Mouse (Mus musculus) cerebellum, adult 8-10 months (tissue): ENCODE results near the gene Dynll1.
A peak's percentile ranks its signal among the peaks of the same experiment; 100 is the strongest.
"Not testable (repeated sequence)": the region's sequence is repeated elsewhere in the genome, so short reads cannot be mapped to it uniquely, and the experiment has no call there.

ENCODE experiments used
- DNase-seq: peaks from one replicate; pipeline ENCODE4 v3.0.0; 2022

Gene Dynll1

DNA sequence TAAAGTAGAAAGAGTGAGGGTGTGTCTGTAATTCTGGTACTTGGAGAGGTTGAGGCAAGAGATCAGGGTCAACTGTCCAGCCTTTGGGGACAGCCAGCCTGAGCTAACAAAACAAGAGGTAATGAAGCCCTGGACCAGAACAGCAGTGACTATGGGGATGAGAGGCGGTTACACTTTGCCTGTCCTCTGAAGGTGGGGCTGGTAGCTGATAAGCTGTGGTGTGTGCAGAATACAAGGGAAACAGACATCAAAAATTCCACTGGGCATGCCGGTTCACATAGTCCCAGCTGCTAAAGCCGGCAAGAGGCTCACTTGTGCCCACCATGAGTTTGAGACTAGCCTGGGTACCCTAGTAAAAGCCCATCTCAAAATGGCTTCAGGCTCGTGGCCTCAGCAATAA is 11.6 kb upstream of the Dynll1 start:
- no peak for DNase-seq

DNA sequence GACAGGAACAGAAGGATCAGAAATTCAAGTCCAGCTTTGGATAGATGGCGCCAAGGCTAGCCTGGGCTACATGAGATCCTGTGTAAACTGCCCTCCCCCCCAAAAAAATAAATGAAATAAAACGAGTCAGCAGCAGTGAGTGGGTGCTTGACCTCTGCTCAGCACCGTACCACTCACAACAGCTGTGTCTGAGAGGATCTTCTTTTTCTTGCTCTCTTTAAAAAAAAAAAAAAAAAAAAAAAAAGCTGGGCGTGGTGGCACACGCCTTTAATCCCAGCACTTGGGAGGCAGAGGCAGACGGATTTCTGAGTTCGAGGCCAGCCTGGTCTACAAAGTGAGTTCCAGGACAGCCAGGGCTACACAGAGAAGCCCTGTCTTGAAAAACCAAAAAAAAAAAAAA is 1.4 kb upstream of the Dynll1 start:
- DNase-seq = not testable (repeated sequence)

DNA sequence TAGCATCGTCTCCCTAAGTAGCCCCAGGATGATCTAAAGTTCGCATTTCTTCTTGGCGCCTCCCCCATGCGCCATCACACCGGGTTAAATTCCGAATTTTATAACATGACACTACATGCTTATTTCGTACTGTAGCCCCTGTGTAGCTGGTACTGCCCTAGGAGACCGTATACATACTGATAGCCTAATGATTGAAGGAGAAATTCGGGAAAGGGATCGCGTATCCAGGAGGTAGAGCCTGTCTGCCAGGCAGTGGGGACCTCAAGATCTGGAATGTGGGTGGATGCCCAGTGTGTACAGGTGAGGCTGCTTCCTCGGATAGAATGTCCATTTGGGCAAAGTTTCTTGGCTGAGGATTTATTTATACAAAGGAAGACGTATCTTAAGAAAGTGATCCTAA is 816 bp upstream of the Dynll1 start:
- no peak for DNase-seq

DNA sequence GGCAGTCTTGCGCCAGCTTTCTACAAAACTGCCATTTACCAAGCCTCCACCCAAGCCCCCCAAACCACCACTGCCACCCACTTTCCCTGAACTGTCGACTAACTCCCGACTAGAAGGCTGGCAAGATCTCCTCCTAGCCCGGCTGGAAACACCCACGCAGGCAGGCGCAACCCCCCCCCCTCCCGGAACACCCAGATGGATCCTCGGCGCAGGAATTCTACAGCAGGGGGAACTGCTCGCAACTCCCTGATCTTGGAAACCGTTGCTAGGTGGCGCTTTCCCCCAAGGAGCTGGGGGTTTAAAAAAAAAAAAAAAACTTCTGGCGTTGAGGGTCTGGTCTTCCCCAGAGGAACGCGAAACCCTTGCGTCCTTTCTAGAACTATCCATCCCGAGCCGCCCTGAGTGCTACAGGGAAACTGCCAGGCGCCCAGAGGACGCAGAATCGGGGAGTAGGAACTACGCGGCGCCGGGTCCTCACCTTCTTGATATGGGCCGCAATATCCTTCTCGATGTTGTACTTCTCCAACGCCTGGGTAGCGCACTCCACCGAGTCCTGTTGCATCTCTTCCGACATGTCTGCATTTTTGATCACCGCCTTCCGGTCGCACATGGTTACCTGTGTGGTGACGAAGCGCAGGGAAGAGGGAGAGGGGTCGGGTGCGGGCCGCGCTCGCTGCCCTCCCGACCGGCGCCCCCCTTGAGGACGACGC is 609 bp downstream of the Dynll1 start:
- DNase-seq = peak; percentile 62

DNA sequence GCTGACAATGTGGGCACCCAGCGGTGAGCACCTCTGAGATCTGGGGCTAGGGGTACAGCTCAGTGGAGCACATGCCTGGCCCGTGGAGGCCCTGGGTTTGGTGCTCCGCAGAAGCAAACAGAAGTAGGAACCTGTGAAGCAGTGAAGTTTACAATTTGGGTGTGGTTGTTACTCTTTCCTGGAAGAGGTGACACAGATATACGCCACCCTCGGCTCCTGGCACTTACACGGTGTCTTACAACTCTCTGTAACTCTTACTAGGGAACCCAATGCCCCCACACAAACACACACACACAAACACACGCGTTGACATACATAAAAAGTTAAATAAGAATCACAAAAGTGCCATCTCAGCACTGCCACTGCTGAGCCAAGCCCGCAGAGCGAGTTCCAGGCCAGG is 4.5 kb downstream of the Dynll1 start:
- no peak for DNase-seq

DNA sequence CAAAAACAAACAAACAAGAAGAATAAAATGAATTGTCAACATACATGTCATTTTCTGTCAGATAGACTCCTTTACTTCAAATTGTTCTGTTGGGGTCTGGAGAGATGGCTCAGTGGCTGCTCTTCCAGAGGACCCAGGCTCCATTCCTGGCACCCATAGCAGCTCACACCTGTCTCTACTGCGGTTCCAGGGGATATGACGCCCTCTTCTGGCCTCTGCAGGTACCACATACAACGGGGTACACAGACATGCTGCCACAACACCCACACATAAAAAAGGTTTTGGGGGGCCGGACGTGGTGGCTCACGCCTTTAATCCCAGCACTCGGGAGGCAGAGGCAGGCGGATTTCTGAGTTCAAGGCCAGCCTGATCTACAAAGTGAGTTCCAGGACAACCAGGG is 6.6 kb downstream of the Dynll1 start:
- DNase-seq = no peak

DNA sequence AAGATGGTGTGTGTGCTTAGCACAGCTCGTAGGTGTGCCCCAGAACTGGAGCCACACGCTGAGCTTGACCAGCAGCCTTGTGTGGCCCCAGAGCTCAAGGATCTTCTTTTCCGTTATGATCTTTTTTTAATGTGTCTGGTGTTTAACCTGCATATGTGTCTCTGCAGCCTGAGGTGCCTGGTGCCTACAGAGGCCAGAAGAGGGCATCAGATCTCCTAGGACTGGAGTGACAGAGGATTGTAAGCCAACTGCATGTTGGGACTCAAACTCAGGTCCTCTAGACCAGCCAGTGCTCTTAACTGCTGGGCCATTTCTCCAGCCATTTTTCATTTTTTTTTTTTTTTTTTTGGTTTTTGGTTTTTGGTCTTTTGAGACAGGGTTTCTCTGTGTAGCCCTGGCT is 16.1 kb downstream of the Dynll1 start:
- no peak for DNase-seq

DNA sequence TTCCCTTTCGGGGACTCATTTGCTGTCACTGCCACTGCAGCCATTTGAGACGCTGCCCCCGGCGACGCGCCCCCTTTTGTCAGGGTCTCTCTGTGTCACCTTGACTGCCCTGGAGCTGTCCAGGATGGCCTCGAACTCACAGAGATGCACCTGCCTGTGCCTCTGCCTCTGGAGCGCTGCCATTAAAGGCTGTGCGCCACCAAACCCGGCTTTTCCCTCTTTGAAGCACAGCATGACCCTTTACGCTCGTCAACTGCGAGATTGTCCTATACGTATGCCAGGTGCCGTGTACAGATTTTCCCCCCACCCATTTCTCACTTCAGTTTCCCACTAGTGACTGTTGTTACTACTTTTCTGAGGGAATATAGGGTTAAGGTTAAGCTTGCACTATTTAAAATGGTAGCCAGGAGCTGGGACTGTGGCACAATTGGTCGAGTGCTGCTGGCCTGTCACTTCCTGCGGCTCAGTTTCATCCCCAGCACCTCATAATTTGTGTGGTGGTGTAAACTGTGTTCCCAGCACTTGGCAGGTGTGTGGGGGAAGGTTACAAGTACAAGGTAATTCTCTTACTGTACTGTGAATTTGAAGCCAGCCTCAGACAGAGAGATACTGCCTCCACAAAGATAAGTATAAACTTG is 20.6 kb downstream of the Dynll1 start:
- DNase-seq = peak; percentile 43

DNA sequence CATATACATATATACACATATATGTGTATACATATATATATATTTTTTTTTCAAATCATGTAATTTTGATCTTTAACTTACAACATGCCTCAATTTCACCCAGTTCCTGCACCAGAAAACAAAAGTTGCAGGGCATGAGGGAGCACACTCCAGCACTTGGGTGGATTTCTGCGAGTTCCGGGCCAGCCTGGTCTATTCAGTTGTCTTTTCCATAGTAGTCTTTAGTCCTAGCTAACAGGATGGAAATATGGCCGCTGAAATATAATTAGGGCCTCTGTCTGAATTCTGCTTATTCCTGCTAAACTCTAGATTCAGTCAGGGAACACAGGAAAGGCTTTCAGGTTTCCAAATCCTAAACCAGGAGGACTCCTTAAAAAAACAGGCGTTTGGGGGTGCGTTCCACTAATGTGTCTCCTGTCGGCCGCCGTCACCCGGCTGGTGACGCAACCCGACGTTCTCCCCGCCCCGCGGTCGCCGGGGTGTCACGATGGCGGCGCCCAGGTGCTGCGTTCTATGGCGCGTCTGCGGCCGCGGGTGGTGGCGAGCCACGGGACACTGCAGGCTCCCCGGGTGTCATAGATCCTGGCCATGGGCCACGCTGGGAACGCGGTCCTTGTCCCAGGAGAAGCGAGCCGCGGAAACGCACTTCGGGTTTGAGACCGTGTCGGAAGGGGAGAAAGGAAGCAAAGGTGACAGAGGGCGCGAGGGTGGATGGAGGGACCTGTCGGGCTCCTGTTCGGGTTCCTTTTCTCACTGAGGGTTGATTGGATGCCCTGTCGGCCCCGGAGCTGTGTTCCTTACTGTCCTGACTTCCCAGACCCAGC is 21.4 kb downstream of the Dynll1 start, which contains the start of gene Coq5:
TSS of gene Coq5 (plus strand) at position 441 of the 824 bp plus-strand sequence.
- DNase-seq = peak; percentile 90

DNA sequence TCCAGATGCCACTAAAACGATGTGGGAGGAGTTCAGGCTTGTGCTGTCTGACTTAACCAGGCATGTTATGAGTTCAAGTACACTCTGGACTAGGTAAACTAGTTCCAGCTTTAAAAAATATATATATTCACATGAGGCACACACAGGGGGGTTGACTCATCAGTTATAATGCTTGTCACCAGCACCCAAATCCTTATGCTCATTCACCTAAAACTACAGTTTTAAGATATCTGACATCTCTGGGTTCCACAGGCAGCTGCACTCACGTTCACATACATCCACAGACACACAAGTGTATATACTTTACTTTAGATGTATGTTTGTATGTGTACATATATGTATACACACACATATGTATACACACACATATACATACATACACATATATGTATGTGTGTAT is 22.0 kb downstream of the Dynll1 start:
- DNase-seq = no peak

DNA sequence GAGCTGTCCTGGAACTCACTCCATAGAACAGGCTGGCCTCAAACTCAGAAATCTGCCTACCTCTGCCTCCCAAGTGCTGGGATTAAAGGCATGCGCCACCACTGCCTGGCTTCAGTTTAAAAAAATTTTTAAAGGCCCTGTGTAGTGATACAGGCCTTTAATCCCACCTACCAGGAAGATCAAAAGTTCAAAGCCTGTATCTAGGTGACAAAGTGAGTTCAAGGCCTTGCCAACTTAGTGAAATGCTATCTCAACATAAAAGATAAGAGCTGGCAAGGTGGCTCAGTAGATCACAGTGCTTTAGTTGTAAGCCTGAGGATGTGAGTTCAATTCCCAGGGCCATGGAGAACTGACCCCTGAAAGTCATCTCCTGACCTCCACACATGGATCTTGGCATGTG is 22.7 kb downstream of the Dynll1 start:
- DNase-seq = no peak

DNA sequence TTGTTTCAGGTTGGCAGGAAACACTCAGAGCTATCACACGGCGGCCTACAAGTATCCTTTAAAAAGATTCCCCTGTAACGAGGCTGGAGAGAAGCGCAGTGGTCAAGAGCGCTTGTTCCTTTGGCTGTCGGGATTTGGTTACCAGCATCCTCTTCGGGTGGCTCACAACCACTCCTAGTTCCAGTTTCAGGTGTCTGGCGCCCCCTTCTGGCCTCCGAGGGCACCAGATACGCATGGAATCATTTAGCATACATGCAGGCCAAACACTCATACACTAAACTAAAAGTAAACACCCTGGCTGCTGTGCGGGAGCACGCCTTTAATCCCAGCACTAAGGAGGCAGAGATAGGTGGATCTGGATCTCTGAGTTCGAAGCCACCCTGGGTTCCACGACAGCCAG is 24.8 kb downstream of the Dynll1 start:
- DNase-seq = no peak

DNA sequence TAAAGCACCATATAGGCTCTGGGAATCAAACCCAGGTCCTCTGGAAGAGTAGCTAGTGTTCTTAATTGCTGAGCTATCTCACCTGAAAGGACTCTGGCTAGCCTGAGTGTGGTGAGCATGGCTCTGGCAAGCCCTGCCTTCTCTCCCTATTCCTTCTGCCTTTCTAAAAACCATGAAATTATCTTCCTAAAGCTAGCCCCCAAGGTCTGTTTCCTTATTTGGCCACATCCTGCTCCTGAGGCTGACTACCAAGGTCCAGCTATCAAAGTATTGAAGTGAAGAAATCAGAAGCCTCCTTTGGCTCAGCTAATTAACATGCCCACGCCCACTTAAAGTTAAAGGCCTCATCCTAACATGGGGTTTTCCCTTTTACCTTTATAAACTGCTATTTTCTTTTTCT is 26.0 kb downstream of the Dynll1 start:
- DNase-seq = no peak

DNA sequence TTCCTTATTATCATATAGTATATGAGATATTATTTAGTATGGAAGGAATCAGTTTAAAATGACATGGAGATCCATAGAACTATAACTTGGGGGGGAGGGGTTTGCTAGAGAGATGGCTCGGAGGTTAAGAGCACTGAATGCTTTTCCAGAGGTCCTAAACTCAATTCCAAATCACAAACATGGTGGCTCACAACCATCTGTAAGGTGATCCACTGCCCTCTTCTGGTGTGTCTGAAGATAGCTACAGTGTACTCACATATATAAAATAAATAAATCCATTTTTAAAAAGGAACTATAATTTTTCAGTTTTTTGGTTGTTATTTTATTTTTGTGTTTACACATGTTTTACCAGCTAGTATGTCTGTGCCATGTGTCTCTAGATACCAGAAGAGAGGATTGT is 26.4 kb downstream of the Dynll1 start:
- no peak for DNase-seq

DNA sequence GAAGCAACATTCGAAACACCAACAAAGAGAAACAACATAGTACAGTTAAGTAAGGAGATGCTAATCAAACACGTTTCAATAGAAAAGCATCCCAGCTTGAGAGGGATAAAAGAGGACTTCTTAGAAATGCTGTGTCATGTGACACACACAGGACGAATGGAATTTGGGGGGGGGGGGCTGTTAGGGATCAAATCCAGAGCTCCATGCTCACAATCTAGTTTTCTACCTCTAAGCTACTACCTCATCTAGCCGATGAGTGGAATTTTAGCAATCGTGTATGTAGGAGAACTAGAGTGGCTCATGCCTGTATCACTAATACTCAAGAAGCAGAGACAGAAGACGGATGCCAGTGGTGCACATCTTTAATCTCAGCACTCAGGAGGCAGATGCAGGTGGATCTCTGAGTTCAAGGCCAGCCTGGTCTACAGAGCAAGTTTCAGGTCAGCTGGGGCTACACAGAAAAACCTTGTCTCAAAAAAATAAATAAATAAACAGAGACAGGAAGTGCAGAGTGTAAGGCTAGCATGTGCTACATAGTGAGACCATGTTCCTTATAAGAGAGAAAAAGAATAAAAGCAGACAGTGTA is 27.2 kb downstream of the Dynll1 start:
- DNase-seq = no peak

DNA sequence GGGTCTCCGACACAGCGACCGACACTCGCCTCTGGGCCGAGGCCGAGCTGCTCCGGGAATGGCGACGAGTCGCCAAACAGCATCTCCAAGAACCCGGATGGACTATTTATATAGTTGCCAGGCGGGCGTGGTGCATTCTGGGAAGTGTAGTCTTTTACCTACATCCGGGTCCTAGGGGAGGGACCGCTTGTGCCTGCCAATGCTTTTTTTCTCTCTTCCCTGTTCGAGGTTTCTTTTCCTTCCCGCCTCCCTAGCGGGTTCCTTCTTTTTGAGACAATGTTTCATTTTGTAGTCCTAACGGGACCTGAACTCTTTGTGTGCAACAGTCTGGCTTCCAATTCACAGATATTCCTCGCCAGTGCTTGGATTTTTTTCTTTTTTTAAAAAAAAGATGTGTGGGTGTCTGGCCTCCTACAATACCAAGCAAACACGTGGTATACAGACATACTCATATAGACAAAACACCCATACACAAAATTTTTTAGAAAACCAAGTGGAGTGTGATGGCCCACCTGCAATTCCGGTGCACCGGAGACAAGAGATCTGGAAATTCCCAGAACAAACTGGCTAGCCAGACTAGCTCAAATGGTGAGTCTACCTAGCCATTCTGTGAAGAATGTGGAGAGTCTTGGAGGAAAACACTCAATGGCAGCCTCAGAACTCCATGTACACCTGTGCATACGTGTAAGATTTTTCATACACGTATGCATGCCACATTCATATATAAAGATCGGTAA is 27.8 kb downstream of the Dynll1 start, which contains the start of gene Rnf10:
TSS of gene Rnf10 (minus strand) at position 87 of the 737 bp plus-strand sequence.
- DNase-seq = peak; percentile 99

DNA sequence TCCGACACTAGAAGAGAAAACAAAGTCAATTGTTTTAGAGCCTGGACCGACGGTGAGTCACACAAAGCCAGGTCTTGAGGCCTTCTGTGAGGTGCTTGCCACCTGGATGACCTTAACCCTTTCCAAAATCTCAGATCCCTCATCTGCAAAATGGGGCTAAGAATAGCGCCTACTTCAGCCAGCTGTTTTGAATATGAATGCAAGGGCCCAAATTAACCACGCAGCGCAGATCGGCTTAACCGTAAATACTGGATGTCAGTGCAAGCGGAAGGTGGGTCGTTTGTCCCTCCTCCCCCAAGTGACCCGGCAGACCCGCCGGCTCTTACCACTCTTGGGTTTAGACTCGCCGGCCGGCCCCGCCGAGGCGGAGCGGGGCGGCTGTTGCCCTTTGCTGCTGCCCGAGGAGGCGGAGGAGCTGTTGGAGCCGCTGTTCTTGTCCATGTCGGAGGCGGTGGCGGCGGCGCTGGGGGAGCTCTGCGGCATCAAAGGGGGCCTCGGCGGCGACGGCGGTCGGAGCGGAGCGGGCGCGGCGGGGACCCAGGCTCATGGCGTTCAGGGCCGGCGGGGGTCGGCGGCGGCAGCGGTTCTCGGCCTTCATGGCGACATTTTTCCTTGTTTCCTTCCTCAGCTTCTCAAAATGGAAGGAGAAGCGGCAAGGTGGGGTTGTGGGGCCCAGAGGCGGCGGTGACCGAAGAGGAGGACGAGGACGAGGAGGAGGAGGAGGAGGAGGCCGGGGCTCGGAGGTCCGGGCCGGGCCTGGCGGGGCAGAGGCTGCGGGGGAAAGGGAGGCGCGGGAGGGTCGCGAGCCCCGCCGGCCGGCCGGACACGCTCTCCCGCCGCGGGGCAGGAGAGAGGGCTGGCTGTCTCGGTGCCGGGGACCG is 28.6 kb downstream of the Dynll1 start:
- no peak for DNase-seq

DNA sequence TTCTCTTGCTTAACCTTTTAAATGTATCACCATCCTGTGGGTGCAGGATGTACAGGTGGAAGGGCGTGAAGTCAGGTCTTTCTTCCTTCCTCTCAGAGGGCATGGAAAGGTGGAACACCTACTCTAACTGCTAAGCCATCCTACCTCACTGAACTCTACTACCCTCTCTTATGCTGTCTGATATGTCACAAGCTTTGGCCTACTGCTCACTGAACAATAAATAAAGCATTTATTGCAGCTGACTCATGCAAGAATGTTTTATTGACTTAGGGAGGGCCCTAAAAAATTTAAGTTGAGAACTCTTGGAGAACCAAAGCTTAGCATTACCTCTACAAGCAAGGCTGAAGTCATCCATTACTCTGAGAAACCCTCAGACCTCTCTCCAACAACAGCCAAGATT is 30.8 kb downstream of the Dynll1 start:
- no peak for DNase-seq

DNA sequence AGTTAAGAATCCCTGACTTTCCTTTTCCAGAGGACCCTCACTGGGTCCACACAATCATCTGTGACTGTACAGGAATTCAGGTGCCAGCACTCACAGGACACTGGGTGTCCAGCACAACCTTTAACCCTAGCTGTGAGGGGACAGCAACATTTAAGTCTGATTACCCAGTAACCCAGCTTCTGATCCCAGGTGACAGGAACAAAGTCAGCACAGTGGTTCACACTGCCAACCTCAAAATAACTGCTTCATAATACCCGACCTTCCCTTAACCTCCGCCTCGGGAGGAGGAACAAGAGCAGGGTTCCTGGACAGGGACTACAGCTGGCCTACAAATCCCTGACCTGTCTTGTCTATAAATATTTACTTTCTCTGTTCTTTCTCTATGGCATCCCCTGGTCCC is 32.5 kb downstream of the Dynll1 start:
- no peak for DNase-seq

DNA sequence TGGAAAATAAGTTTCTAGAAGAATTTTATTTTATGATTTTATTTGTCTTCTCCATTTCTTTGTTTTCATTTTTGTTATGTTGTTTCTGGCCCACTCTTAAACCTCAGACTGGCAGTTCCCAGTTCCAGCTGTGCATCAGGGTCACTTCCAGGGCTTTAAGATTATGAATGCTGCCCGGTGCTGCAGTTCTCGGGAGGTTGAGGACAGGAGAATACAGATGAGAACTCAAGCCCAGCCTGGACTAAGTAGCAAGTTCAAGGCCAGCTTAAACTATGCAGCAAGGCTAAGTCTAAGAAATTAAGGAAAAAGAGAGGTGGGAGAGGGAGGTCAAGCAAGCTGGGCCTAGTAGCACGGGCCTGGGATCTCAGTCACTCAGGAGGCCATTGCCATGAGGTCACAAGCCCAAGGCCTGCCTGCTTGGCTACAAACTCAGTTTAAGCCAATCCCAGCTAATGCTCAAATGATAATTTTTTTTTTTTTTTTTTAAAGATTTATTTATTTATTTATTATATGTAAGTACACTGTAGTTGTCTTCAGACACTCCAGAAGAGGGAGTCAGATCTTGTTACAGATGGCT is 33.2 kb downstream of the Dynll1 start:
- DNase-seq = no peak

DNA sequence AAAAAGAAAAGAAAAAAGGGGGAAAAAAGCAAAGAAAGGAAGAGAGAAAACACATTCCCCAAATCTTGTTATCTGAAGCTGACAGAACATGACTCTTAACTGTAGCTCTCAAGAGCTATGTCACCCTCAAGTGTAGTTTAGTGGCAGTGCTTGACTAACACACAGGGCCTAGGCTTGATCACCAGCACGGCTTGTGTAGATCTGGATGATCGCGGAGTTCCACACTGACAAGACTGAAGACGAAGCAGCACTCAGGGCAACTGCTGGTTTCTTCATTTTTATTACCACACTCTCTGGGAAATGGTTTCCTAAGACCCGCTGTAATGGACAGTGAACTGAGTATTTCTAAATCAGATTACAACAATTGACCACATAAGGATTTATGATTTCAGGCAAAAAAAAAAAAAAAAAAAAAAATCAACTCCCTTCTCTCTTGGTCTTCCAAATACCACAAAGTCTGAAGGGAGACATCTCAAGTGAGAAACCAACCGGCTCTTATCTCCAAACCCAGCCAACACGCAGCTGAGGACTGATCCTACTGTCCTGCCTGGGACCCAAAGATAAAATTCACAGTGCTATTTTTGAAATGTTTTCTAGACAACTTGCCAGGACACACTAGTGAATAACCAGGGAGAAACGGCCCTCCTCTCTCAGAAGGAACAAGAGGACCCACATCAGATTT is 33.9 kb downstream of the Dynll1 start:
- no peak for DNase-seq
